Mouse (Mus musculus) embryonic facial prominence, embryonic 14.5 days (tissue): ENCODE measurements around the gene Wnt2b. TPM values are rescaled to one million over a fixed set of nuclear protein-coding genes. Genes with fewer than 3 reads are reported as not detected.
A peak's percentile ranks its signal among the peaks of the same experiment; 100 is the strongest.

ENCODE experiments used
- ATAC-seq: fragments of 200-750 bp; cut with Nextera tagmentation; 2 replicates; pipeline ENCODE4 v1.8.0; 2017; ENCODE audit warnings: low read depth, moderate number of reproducible peaks, moderate TSS enrichment
- DNase-seq: peaks from one replicate; pipeline ENCODE4 v3.0.0-alpha.2; 2015; ENCODE audit warnings: low spot score
- H3K27ac ChIP-seq: fragments of 300-500 bp; sonication (generic); replicated peaks from 2 replicates; pipeline ENCODE4 v1.5.1; 2014; ENCODE audit warnings: low read depth, mild to moderate bottlenecking, low read length, moderate library complexity
- H3K27me3 ChIP-seq: fragments of 300-500 bp; sonication (generic); replicated peaks from 2 replicates; pipeline ENCODE4 v1.6.1; 2014; ENCODE audit warnings: low read length; ENCODE audit not compliant: control insufficient read depth, insufficient read depth
- H3K36me3 ChIP-seq: fragments of 300-500 bp; sonication (generic); 2 replicates; pipeline ENCODE4 v1.6.1; 2014; ENCODE audit warnings: low read length, mixed read lengths; ENCODE audit not compliant: control insufficient read depth, insufficient read depth
- H3K4me1 ChIP-seq: fragments of 300-500 bp; sonication (generic); 2 replicates; pipeline ENCODE4 v1.6.1; 2014; ENCODE audit warnings: antibody characterized with exemption, low read length; ENCODE audit not compliant: control insufficient read depth, insufficient read depth
- H3K4me2 ChIP-seq: fragments of 300-500 bp; sonication (generic); 2 replicates; pipeline ENCODE4 v1.6.1; 2014; ENCODE audit warnings: low read depth, mild to moderate bottlenecking, low read length, moderate library complexity, mixed read lengths
- H3K4me3 ChIP-seq: fragments of 300-500 bp; sonication (generic); 2 replicates; pipeline ENCODE4 v1.5.1; 2014; ENCODE audit warnings: low read depth, mild to moderate bottlenecking, low read length
- H3K9ac ChIP-seq: fragments of 300-500 bp; sonication (generic); 2 replicates; pipeline ENCODE4 v1.6.1; 2014; ENCODE audit warnings: low read depth, mild to moderate bottlenecking, low read length, moderate library complexity, mixed read lengths
- H3K9me3 ChIP-seq: fragments of 300-500 bp; sonication (generic); 2 replicates; pipeline ENCODE4 v1.6.1; 2016; ENCODE audit warnings: low read length; ENCODE audit not compliant: control insufficient read depth
- WGBS: fragments of 180-500 bp; shearing (Covaris S2); extraction: QIAGEN DNeasy Blood & Tissue Kit; methylation state at CpG from one replicate; pipeline ENCODE4 v1.1.7; 2014; 5-methylcytosine and 5-hydroxymethylcytosine counted together
- polyA plus RNA-seq: library from polyadenylated mRNA; unstranded; fragments of >200 nt; fragmentation: Nextera tagmentation; extraction: Ambion mirVana; gene quantifications from 2 replicates; pipeline ENCODE4 v1.2.1, GENCODE M21; 2014

Wnt2b gene
- polyA plus RNA-seq = 1.3 and 1.4 TPM in 2 replicates

GRCm38 (mm10) chr3:104961066-104962059 is at the start of gene Wnt2b:
TSS of gene Wnt2b (minus strand) at chr3:104961921.
- peaks cover 29% of the 10 kb centered on the region for H3K4me1 ChIP-seq

GRCm38 (mm10) chr3:105010681-105011339 is 49.1 kb upstream of the Wnt2b start:
- DNase-seq = no peak
- H3K4me2 ChIP-seq = no peak overlapping the region
- no peaks in the 10 kb centered on the region for H3K27me3 ChIP-seq
- peaks cover 56% of the 10 kb centered on the region for H3K36me3 ChIP-seq
- no peak overlapping the region for H3K9ac ChIP-seq
- no peaks in the 10 kb centered on the region for H3K4me1 ChIP-seq
- no peak overlapping the region for H3K4me3 ChIP-seq
- 93% methylated on average over 11 of the region's 11 CpGs for whole genome bisulfite sequencing
- no peaks in the 10 kb centered on the region for H3K9me3 ChIP-seq
- ATAC-seq = no peak
- no peak overlapping the region for H3K27ac ChIP-seq

More at GRCm38 (mm10) chr3:104961066-104962059, at the start of gene Wnt2b:
- no peak for DNase-seq
- 1% methylated on average over 42 of the region's 87 CpGs for WGBS
- Histone ChIP-seq H3K27ac (no peak within 1 kb of the TSS), H3K9ac (peak within 1 kb of the TSS; percentile 60), H3K4me3 (peak within 1 kb of the TSS; percentile 58), H3K9me3 (no peaks in the 10 kb centered on the region), H3K4me2 (peak within 1 kb of the TSS; percentile 79), H3K27me3 (peaks cover 49% of the 10 kb centered on the region), H3K36me3 (no peaks in the 10 kb centered on the region)
- peak; percentile 64 for ATAC-seq

GRCm38 (mm10) chr3:105008070-105008469 is 46.3 kb upstream of the Wnt2b start:
- H3K27ac ChIP-seq = no peak overlapping the region
- DNase-seq = no peak

GRCm38 (mm10) chr3:105006101-105006500 is 44.4 kb upstream of the Wnt2b start:
- H3K4me2 ChIP-seq = no peak overlapping the region

More at GRCm38 (mm10) chr3:105008070-105008469, 46.3 kb upstream of the Wnt2b start:
- Histone ChIP-seq H3K4me3 (no peak overlapping the region), H3K4me2 (no peak overlapping the region), H3K4me1 (no peaks in the 10 kb centered on the region), H3K9ac (no peak overlapping the region), H3K9me3 (no peaks in the 10 kb centered on the region), H3K27me3 (no peaks in the 10 kb centered on the region), H3K36me3 (peaks cover 83% of the 10 kb centered on the region)
- 78% methylated on average over 9 of the region's 9 CpGs for WGBS
- no peak for ATAC-seq

GRCm38 (mm10) chr3:105005561-105006065 is 43.9 kb upstream of the Wnt2b start:
- H3K36me3 ChIP-seq = peaks cover 83% of the 10 kb centered on the region
- WGBS = 90% methylated on average over 20 of the region's 20 CpGs
- DNase-seq (no peak), ATAC-seq (no peak)
- no peak overlapping the region for H3K9ac ChIP-seq
- no peak overlapping the region for H3K4me2 ChIP-seq
- H3K9me3 ChIP-seq = no peaks in the 10 kb centered on the region
- H3K27ac ChIP-seq = no peak overlapping the region
- H3K27me3 ChIP-seq = no peaks in the 10 kb centered on the region
- H3K4me1 ChIP-seq = no peaks in the 10 kb centered on the region
- H3K4me3 ChIP-seq = no peak overlapping the region

More at GRCm38 (mm10) chr3:105006101-105006500, 44.4 kb upstream of the Wnt2b start:
- 83% methylated on average over 6 of the region's 6 CpGs for WGBS
- Histone ChIP-seq H3K27ac (no peak overlapping the region), H3K27me3 (no peaks in the 10 kb centered on the region), H3K36me3 (peaks cover 88% of the 10 kb centered on the region), H3K4me1 (no peaks in the 10 kb centered on the region), H3K9me3 (no peaks in the 10 kb centered on the region), H3K4me3 (no peak overlapping the region), H3K9ac (no peak overlapping the region)
- DNase-seq = no peak
- ATAC-seq = no peak

GRCm38 (mm10) chr3:105005011-105005410 is 43.3 kb upstream of the Wnt2b start:
- peaks cover 77% of the 10 kb centered on the region for H3K36me3 ChIP-seq

GRCm38 (mm10) chr3:105003960-105004463 is 42.3 kb upstream of the Wnt2b start:
- Histone ChIP-seq H3K4me1 (no peaks in the 10 kb centered on the region; the same call in 1 of the 2 replicates), H3K27ac (no peak overlapping the region), H3K9ac (no peak overlapping the region), H3K27me3 (no peaks in the 10 kb centered on the region), H3K9me3 (no peaks in the 10 kb centered on the region), H3K36me3 (peaks cover 68% of the 10 kb centered on the region), H3K4me2 (no peak overlapping the region), H3K4me3 (no peak overlapping the region)
- peak; percentile 70; the same call in 1 of the 2 replicates for ATAC-seq
- peak; percentile 39 for DNase-seq
- WGBS = 62% methylated on average over 14 of the region's 14 CpGs

More at GRCm38 (mm10) chr3:105005011-105005410, 43.3 kb upstream of the Wnt2b start:
- Histone ChIP-seq H3K27ac (no peak overlapping the region), H3K9ac (no peak overlapping the region), H3K4me3 (no peak overlapping the region), H3K9me3 (no peaks in the 10 kb centered on the region), H3K4me2 (no peak overlapping the region), H3K4me1 (no peaks in the 10 kb centered on the region), H3K27me3 (no peaks in the 10 kb centered on the region)
- DNase-seq = no peak
- WGBS = 91% methylated on average over 10 of the region's 10 CpGs
- no peak for ATAC-seq

GRCm38 (mm10) chr3:105001374-105001773 is 39.7 kb upstream of the Wnt2b start:
- Histone ChIP-seq H3K4me2 (no peak overlapping the region), H3K9ac (no peak overlapping the region), H3K4me3 (no peak overlapping the region), H3K36me3 (peaks cover 43% of the 10 kb centered on the region), H3K27me3 (no peaks in the 10 kb centered on the region), H3K9me3 (no peaks in the 10 kb centered on the region), H3K4me1 (peaks cover 8% of the 10 kb centered on the region), H3K27ac (no peak overlapping the region)
- WGBS = 51% methylated on average over 6 of the region's 6 CpGs
- ATAC-seq (no peak), DNase-seq (no peak)
